Mouse (Mus musculus) heart, embryonic 12.5 days (tissue): ENCODE results near the gene Hist1h4d. TPM values are rescaled to one million over a fixed set of nuclear protein-coding genes. Genes with fewer than 3 reads are reported as not detected.
A peak's percentile ranks its signal among the peaks of the same experiment; 100 is the strongest.
"Not testable (repeated sequence)": the region's sequence is repeated elsewhere in the genome, so short reads cannot be mapped to it uniquely, and the experiment has no call there.

ENCODE experiments used
- ATAC-seq: fragments of 200-750 bp; cut with Nextera tagmentation; 2 replicates; pipeline ENCODE4 v1.8.0; 2017; ENCODE audit warnings: moderate TSS enrichment, moderate library complexity; ENCODE audit not compliant: insufficient number of reproducible peaks, low FRiP score
- H3K27ac ChIP-seq: fragments of 300-500 bp; sonication (generic); 2 replicates; pipeline ENCODE4 v1.5.1; 2016; ENCODE audit warnings: mild to moderate bottlenecking, moderate library complexity; ENCODE audit not compliant: poor library complexity, severe bottlenecking
- H3K27me3 ChIP-seq: fragments of 300-500 bp; sonication (generic); replicated peaks from 2 replicates; pipeline ENCODE4 v1.6.1; 2016; ENCODE audit warnings: mild to moderate bottlenecking, moderate library complexity
- H3K36me3 ChIP-seq: fragments of 300-500 bp; sonication (generic); 2 replicates; pipeline ENCODE4 v1.6.1; 2016; ENCODE audit warnings: mild to moderate bottlenecking, moderate library complexity
- H3K4me1 ChIP-seq: fragments of 300-500 bp; sonication (generic); replicated peaks from 2 replicates; pipeline ENCODE4 v1.6.1; 2016; ENCODE audit warnings: mild to moderate bottlenecking
- H3K4me2 ChIP-seq: fragments of 300-500 bp; sonication (generic); 2 replicates; pipeline ENCODE4 v1.6.1; 2016; ENCODE audit warnings: mild to moderate bottlenecking, moderate library complexity
- H3K4me3 ChIP-seq: fragments of 300-500 bp; sonication (generic); 2 replicates; pipeline ENCODE4 v1.5.1; 2016; ENCODE audit warnings: mild to moderate bottlenecking
- H3K9ac ChIP-seq: fragments of 300-500 bp; sonication (generic); 2 replicates; pipeline ENCODE4 v1.6.1; 2016; ENCODE audit warnings: mild to moderate bottlenecking, moderate library complexity
- H3K9me3 ChIP-seq: fragments of 300-500 bp; sonication (generic); replicated peaks from 2 replicates; pipeline ENCODE4 v1.6.1; 2016; ENCODE audit warnings: mild to moderate bottlenecking, moderate library complexity
- WGBS: fragments of 180-500 bp; shearing (Covaris S2); methylation state at CpG from one replicate; pipeline ENCODE4 v1.1.7; 2016; 5-methylcytosine and 5-hydroxymethylcytosine counted together
- polyA plus RNA-seq: library from polyadenylated mRNA; unstranded; fragments of >200 nt; fragmentation: Nextera tagmentation; extraction: Ambion mirVana; gene quantifications from 2 replicates; pipeline ENCODE4 v1.2.1, GENCODE M21; 2016

The Hist1h4d gene
- 43.5 and 46.9 TPM in 2 replicates for polyA plus RNA-seq

- Histone ChIP-seq H3K27ac (peak within 1 kb of the TSS; percentile 65), H3K27me3 (no peaks in the 10 kb centered on the region), H3K9ac (peak within 1 kb of the TSS; percentile 69), H3K4me2 (peak within 1 kb of the TSS; percentile 71), H3K4me3 (peak within 1 kb of the TSS; percentile 45), H3K36me3 (no peaks in the 10 kb centered on the region), H3K4me1 (peaks cover 24% of the 10 kb centered on the region), H3K9me3 (no peaks in the 10 kb centered on the region)
- WGBS: under 1% methylated on average over 43 of the region's 43 CpGs
- peak; percentile 88 for ATAC-seq
Observed at GRCm38 (mm10) chr13:23581408-23582218, at the start of gene Hist1h4d. Gene Hist1h4d (plus strand): TSS chr13:23581598.

- H3K27me3 ChIP-seq: no peaks in the 10 kb centered on the region
- H3K4me1 ChIP-seq: peaks cover 34% of the 10 kb centered on the region
- H3K27ac ChIP-seq: peak overlapping the region; percentile 97
- WGBS: 25% methylated on average over 9 of the region's 9 CpGs
- H3K4me3 ChIP-seq: peak overlapping the region; percentile 63
- ATAC-seq: no peak
- no peaks in the 10 kb centered on the region for H3K36me3 ChIP-seq
- H3K4me2 ChIP-seq: peak overlapping the region; percentile 80
- H3K9me3 ChIP-seq: no peaks in the 10 kb centered on the region
- H3K9ac ChIP-seq: peak overlapping the region; percentile 54; the same call in 1 of the 2 replicates
Observed at GRCm38 (mm10) chr13:23532262-23533075, 48.9 kb upstream of the Hist1h4d start.

DNA sequence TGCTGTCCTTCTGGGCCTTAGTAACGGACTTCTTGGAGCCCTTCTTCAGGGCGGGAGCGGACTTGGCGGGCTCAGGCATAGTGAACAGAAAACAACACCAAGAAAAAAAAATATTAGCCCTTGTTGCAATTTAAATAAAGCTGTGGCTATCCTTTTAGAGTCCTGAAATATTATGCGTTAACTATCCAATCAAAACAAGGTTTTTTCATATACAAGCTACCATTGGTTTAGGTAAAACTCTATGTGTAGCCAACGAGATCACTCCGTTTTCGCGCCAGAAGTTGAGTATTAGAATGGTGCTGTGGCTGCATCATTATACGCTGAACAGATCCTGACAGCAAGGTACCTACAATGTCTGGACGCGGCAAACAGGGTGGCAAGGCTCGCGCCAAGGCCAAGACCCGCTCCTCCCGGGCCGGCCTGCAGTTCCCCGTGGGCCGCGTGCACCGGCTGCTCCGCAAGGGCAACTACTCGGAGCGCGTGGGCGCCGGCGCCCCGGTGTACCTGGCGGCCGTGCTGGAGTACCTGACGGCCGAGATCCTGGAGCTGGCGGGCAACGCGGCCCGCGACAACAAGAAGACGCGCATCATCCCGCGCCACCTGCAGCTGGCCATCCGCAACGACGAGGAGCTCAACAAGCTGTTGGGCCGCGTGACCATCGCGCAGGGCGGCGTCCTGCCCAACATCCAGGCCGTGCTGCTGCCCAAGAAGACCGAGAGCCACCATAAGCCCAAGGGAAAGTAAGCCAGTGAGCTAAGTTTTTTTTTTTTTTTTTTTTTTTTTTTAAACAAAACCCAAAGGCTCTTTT is 47.6 kb upstream of the Hist1h4d start, which contains the start of gene Hist1h2af:
Gene Hist1h2af, plus strand, starts transcription at position 347 of the 808 bp plus-strand sequence.
- H3K9ac ChIP-seq: peak within 1 kb of the TSS; percentile 74
- peak within 1 kb of the TSS; percentile 63 for H3K4me3 ChIP-seq
- not testable (repeated sequence) for H3K9me3 ChIP-seq, H3K36me3 ChIP-seq, H3K27me3 ChIP-seq
- peaks cover 29% of the 10 kb centered on the region for H3K4me1 ChIP-seq
- peak; percentile 30; the same call in 1 of the 2 replicates for ATAC-seq
- H3K4me2 ChIP-seq: peak within 1 kb of the TSS; percentile 80
- under 1% methylated on average over 31 of the region's 53 CpGs for WGBS
- H3K27ac ChIP-seq: peak within 1 kb of the TSS; percentile 86

- peaks cover 24% of the 10 kb centered on the region for H3K4me1 ChIP-seq
- 2% methylated on average over 15 of the region's 15 CpGs for WGBS
- H3K4me3 ChIP-seq: peak overlapping the region; percentile 63
- peak overlapping the region; percentile 86 for H3K27ac ChIP-seq
- no peaks in the 10 kb centered on the region for H3K9me3 ChIP-seq
- peak overlapping the region; percentile 80 for H3K4me2 ChIP-seq
- ATAC-seq: no peak
- peak overlapping the region; percentile 74 for H3K9ac ChIP-seq
- no peaks in the 10 kb centered on the region for H3K36me3 ChIP-seq
- H3K27me3 ChIP-seq: no peaks in the 10 kb centered on the region
Observed at GRCm38 (mm10) chr13:23534368-23535131, 46.8 kb upstream of the Hist1h4d start.

DNA sequence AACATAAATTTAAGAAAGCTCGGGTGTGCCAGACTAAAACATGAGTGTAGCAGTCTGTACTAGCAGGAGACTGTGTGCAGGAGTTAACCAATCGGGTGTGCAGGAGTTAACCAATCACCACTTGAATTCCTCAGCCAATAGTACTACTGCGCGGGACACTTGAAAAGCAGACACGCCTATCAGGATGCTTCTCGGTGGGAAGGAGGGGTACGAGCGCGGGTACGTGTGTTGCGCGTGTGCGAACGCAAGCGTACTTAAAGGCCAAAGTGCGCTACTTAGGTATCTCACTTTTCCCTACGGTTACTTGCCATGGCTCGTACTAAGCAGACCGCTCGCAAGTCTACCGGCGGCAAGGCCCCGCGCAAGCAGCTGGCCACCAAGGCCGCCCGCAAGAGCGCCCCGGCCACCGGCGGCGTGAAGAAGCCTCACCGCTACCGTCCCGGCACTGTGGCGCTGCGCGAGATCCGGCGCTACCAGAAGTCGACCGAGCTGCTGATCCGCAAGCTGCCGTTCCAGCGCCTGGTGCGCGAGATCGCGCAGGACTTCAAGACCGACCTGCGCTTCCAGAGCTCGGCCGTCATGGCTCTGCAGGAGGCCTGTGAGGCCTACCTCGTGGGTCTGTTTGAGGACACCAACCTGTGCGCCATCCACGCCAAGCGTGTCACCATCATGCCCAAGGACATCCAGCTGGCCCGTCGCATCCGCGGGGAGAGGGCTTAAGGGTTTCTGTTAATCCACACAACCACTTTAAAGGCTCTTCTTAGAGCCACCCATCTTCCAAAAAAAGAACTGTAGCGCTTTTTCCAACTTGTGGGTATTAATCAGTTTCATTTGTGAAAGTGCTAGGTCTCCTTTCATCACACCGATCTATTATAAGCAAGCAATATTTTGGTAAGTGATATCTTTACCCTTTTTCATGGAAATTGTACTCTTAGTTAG is 46.0 kb upstream of the Hist1h4d start, which contains the start of gene Hist1h3g:
Gene Hist1h3g, plus strand, starts transcription at position 286 of the 939 bp plus-strand sequence.
- H3K9me3 ChIP-seq, H3K27me3 ChIP-seq, H3K36me3 ChIP-seq: not testable (repeated sequence)
- H3K27ac ChIP-seq: peak within 1 kb of the TSS; percentile 86
- ATAC-seq: peak; percentile 88
- peak within 1 kb of the TSS; percentile 80 for H3K4me2 ChIP-seq
- H3K4me3 ChIP-seq: peak within 1 kb of the TSS; percentile 63
- peaks cover 24% of the 10 kb centered on the region for H3K4me1 ChIP-seq
- under 1% methylated on average over 50 of the region's 62 CpGs for WGBS
- peak within 1 kb of the TSS; percentile 76 for H3K9ac ChIP-seq

GRCm38 (mm10) chr13:23536076-23536822 is 45.1 kb upstream of the Hist1h4d start:
- peaks cover 24% of the 10 kb centered on the region for H3K4me1 ChIP-seq
- no peaks in the 10 kb centered on the region for H3K9me3 ChIP-seq
- no peak for ATAC-seq
- H3K36me3 ChIP-seq: no peaks in the 10 kb centered on the region
- peak overlapping the region; percentile 51; the same call in 1 of the 2 replicates for H3K27ac ChIP-seq
- H3K4me2 ChIP-seq: peak overlapping the region; percentile 68
- WGBS: 25% methylated on average over 7 of the region's 7 CpGs
- H3K9ac ChIP-seq: peak overlapping the region; percentile 70
- H3K27me3 ChIP-seq: no peaks in the 10 kb centered on the region
- H3K4me3 ChIP-seq: peak overlapping the region; percentile 43

DNA sequence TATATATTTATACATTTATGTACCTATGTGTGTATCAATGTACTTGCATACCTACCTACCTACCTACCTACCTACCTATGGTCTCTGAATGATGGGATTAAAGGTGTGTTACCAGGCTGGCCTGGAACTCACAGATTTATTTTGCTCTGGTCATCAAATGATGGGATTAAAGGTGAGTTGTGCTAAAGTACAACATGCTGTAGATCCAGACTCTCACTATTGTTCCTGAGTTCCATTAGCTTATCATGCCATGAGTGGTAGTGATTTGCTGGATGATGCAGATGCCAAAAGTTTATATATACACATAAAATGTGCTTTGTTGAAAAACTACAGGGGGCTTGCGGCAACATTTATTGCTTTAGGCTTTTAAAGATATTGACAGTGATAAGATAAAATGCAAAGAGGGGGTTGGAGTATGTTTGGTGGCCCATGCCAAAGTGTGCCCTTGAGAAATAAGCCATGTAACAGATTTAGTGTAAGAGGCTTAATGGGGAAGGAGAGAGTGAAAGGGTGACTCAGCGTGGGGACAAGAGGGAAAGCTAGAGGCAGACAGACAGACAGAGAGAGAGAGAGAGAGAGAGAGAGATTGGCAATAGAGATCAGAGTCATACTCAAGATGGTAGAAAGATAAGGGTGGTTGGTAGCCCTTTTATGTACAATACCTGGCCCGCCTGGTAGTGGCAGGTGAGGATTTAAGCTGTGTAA is 44.2 kb upstream of the Hist1h4d start:
- ATAC-seq: no peak
- 78% methylated on average over 3 of the region's 3 CpGs for WGBS

GRCm38 (mm10) chr13:23538249-23538648 is 43.1 kb upstream of the Hist1h4d start:
- no peak overlapping the region for H3K9ac ChIP-seq
- H3K4me1 ChIP-seq: peaks cover 19% of the 10 kb centered on the region
- H3K27me3 ChIP-seq: no peaks in the 10 kb centered on the region
- no peak for ATAC-seq
- 84% methylated on average over 5 of the region's 5 CpGs for WGBS
- H3K4me3 ChIP-seq: no peak overlapping the region
- H3K27ac ChIP-seq: no peak overlapping the region
- H3K36me3 ChIP-seq: no peaks in the 10 kb centered on the region
- H3K4me2 ChIP-seq: no peak overlapping the region
- H3K9me3 ChIP-seq: no peaks in the 10 kb centered on the region

More for the DNA sequence above, 44.2 kb upstream of the Hist1h4d start:
- H3K4me2 ChIP-seq: peak overlapping the region; percentile 36; the same call in 1 of the 2 replicates
- no peak overlapping the region for H3K4me3 ChIP-seq
- peaks cover 25% of the 10 kb centered on the region for H3K4me1 ChIP-seq
- H3K27ac ChIP-seq: no peak overlapping the region
- no peaks in the 10 kb centered on the region for H3K9me3 ChIP-seq
- H3K27me3 ChIP-seq: no peaks in the 10 kb centered on the region
- no peak overlapping the region for H3K9ac ChIP-seq
- H3K36me3 ChIP-seq: no peaks in the 10 kb centered on the region
